Mouse (Mus musculus): ENCODE measurements around the gene Phospho1. TPM values are rescaled to one million over a fixed set of nuclear protein-coding genes. Genes with fewer than 3 reads are reported as not detected.

Gene Phospho1
- total RNA-seq, 1 experiment from 2014 or later, result 3.6 TPM

DNA sequence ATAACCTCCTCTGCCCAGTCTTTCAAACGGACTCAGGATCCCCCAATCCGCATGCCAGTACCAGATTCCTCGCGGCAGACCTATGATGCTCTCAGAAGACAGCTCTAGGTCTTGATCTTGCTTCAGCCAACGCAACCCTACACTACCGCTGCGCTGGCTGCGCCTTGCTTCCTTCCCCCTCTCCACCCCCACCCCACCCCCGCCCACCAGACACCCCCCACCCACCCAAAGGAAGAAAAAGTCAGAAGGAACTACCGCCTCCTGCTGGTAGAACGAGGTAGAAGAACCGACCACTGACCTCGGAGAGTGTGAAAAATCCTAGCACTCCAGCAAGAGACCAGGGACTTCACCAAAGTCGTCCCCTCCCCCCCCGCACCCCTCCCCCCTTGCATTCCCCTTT lies 7.3 kb downstream of the Phospho1 start:
- ATAC-seq (replicated peaks; ENCODE audit: insufficient number of reproducible peaks, low FRiP score, low TSS enrichment, poor library complexity, severe bottlenecking), result no peak

DNA sequence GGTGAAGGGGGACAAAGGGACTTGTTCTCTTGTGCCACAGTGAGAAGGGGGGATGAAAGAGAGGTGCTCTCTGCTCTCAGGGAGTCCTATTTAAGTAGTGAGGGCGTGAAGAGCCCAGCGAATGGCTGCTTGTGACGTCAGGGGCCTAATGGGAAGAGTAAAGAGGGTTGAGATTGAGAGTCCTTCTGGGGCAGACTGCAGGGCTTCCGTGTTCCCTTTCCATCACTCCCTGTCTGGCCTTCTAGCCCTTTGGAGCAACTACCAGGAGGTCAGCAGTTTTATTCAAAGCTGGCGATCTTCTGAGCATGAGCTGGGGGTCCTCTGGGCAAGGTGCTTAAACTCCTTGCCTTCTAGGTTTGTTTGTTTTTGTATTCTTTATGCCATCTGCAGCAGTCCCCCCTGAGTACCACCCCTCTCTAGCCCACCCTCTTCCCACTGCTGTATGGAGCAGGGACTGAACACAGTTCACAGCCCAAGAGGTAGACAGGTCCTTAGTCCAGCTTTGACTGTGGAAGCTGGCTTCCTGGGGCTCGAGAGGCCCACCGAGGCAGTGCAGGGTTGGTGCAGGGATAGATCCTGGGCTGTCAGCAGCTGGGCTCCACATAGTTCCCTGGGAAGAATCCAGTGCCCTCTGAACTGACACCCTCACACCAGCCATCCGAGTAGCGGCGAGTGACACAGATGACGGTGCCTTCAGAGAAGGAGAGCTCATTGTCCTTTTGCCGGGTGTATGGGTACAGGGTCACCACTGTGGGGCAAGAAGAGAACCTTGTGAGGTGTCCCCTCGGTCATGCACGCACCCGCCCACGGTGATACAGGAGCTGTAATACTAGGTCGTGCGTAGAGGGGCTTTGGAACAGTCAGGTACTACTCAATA lies 8.1 kb downstream of the Phospho1 start:
- no peak for ATAC-seq (replicated peaks; ENCODE audit: insufficient number of reproducible peaks, low FRiP score, low TSS enrichment, poor library complexity, severe bottlenecking)

DNA sequence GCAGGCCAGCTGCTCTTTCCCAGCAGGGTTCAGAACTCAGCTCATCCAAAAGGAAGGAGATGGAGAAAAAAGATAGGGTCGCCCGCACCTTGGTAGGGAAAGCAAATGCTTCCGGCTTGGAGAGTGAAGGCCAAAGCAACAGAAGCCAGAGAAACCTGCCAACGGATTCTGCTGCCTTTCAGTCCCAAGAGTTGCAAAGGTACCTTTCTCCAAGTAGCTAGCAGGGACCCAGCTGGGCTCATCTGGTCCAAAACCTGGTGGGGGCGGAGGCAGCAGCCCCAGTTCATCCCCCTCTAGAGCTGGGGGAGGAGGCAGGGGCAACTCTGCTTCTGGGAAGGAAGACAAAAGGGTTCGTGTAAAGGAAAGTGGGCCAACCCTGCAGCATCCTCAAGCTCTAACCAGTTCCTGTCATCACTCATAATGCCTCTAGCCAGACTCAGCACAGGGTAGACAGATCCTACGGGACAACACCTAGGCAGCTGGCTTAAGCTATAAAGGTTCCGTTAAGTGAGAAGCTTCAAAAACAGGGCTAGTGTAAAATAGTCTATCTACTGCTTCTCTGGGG lies 8.8 kb downstream of the Phospho1 start:
- no peak for ATAC-seq (replicated peaks; ENCODE audit: insufficient number of reproducible peaks, low FRiP score, low TSS enrichment, poor library complexity, severe bottlenecking)

DNA sequence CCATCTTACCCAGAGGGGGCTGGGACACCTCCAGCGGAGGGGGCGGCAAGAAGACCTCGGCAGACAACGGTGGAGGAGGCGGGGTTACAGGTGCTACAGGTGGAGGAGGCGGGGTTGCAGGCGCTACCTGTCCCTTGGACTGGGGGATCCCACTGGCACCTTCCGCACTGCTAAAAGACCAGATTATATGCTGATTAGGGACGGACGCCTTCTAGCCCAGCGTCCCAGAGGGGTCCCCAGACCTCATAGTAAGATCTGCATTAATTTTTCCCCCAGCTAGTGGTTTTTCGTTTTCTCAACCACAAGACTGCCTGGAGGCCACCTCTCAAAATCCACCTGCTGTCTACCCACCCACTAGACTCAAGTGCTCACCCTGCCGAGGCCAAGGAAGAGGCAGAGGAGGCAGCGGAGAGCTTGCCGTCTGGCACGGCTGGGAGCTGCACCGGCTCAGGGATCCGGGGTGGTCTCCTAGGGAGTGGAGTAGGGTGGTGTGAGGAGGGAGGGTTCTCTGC lies 9.4 kb downstream of the Phospho1 start:
- no peak for ATAC-seq (replicated peaks; ENCODE audit: insufficient number of reproducible peaks, low FRiP score, low TSS enrichment, poor library complexity, severe bottlenecking)

DNA sequence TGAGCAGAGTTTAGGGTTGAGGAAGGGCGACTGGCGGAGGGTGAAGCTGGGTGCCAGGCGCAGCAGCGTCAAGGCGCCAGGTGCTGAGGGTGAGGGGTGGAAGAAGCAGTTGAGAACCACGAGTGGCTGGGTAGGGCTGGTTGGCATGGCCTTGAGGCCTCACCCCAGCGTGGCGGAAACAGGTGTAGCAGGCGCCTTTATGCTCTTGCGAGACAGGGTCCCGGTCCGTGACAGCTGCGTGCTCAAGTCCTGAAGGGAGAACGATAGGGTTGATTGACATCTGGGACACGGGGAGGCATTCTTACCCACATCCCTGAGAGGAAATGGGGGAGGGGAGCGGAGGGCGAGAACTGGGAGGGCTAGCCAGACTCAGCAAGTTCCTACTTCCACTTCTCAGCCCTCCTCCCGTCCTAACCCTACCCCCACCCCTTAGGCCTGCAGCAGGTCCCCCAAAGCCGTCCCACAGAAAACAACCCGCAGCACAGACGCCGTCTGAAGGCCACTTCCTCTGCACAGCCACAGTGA lies 9.9 kb downstream of the Phospho1 start:
- peak; percentile 54 for ATAC-seq (replicated peaks; ENCODE audit: insufficient number of reproducible peaks, low FRiP score, low TSS enrichment, poor library complexity, severe bottlenecking)

DNA sequence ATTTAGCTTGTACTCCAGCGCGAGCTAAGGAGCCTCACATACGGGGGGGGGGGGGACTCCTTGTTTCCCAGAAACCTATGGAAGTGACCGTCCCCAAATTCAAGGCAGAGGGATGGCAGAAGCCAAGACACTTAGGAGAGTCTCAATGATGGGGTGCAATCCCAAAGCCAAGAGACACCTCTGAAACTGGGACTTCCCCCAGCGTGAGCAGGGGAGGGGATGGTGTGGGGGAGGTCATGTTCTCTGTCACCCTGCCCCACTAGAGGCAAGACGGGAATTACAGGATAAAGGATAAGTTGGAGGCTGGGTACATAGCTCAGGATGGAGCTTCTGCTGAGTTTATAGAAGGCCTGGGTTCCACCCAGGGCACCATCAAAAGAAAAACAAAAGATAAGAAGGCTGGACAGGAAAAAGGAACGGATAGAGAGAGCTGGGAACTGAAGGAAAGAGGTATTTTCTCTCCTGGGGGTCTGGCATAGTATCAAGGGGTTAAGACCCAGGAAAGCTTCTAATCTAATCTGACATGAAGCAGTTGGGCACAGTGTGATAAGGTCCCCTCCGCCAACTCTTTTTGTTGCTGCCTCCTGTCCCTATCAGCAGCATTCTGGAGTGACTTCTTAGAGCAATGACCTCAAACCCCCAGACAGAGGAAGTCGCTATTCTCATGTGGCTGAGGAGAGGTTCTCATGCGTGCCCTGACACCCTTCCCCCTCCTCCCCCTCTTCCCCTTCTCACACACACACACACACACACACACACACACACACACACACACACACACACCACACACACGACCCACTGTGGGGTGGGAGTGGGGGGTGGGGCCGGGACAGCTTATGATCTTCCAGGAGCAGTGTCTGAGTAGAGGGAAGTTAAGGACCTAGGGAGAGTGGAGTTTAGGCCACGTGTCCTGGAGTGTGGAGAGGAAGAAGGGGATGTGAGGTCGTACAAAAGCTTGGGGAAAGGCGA lies 10.7 kb downstream of the Phospho1 start:
- ATAC-seq (replicated peaks; ENCODE audit: insufficient number of reproducible peaks, low FRiP score, low TSS enrichment, poor library complexity, severe bottlenecking), result peak; percentile 54

DNA sequence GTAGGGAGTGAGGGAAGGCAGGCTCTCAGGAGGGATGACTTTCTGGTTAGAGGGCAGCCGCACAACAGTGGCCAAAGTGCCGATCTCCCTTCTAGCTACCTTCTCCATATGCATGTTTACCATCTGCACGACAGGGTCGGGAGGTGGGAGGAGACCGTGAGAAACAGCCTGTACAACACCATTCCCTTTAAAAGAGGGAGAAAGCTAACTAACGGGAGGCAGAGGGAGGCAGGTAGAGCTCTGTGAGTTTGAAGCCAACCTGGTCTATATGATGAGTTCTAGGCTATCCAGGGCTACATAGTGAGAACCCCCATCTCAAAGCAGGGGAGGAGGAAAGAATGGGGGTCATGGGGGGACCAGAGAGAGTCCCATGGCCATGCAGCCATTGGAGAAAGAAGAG lies 11.5 kb downstream of the Phospho1 start:
- ATAC-seq (replicated peaks; ENCODE audit: insufficient number of reproducible peaks, low FRiP score, low TSS enrichment, poor library complexity, severe bottlenecking), result no peak

DNA sequence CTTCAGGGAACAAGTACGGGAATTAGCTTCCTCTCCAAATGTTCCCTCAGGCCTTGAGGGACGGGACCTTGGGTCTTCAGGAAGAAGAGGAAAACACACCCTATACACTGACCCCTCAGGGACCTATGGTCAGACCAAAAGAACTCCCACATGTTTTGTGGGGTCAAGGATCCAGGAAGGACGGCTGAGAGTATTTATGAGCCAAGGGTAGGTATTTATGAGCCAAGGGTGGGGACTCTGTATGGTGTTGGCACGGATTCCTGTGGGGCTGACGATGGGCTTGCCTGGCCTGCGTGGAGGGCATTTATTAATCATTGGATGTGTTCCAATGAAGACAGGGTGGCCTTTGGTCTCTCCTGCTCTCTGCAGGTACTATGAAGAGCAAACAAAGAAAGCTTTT lies 12.1 kb downstream of the Phospho1 start:
- no peak for ATAC-seq (replicated peaks; ENCODE audit: insufficient number of reproducible peaks, low FRiP score, low TSS enrichment, poor library complexity, severe bottlenecking)

DNA sequence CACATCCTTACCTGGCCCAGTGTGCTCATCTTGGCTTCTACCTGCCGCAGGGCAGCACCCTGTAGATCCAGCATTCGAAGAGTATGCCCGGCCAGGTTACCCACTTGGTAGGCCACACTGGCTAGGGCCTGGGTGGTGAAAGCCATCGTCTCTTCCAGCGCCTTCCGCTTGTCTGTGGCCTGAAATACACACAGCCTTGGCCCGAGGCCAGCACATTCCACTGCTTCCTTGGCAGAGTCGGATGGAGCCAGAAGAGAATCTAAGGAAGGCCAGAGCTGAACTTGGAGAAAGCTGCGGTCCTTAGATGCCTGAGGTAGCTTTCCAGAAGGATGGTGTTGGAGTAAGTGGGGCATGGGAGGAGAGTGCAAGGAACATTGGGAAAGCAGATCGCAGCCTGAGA lies 12.8 kb downstream of the Phospho1 start, which contains the start of gene Gngt2:
Gene Gngt2 (plus strand): TSS at position 158 of the 400 bp plus-strand sequence.
- no peak for ATAC-seq (replicated peaks; ENCODE audit: insufficient number of reproducible peaks, low FRiP score, low TSS enrichment, poor library complexity, severe bottlenecking)

DNA sequence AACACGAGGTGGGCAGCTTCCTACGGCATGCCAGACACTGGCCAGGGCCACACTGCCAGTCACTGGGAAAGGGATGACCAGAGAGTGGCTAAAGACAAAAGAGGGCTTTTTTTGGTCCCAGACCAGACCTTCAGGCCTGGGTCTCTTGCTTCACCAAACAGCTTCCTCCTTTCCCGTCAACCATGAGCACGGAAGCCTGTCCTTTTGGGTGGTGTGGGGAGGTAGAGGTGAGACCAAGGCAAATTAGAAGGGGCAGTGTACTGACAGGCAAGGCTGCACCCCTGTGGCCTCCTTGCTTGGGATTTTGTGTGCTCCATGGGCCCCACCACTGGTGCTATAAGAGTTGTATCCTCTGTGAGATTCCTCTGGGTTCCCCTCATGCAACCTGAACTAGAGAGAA lies 14.3 kb downstream of the Phospho1 start:
- ATAC-seq (replicated peaks; ENCODE audit: insufficient number of reproducible peaks, low FRiP score, low TSS enrichment, poor library complexity, severe bottlenecking), result no peak

DNA sequence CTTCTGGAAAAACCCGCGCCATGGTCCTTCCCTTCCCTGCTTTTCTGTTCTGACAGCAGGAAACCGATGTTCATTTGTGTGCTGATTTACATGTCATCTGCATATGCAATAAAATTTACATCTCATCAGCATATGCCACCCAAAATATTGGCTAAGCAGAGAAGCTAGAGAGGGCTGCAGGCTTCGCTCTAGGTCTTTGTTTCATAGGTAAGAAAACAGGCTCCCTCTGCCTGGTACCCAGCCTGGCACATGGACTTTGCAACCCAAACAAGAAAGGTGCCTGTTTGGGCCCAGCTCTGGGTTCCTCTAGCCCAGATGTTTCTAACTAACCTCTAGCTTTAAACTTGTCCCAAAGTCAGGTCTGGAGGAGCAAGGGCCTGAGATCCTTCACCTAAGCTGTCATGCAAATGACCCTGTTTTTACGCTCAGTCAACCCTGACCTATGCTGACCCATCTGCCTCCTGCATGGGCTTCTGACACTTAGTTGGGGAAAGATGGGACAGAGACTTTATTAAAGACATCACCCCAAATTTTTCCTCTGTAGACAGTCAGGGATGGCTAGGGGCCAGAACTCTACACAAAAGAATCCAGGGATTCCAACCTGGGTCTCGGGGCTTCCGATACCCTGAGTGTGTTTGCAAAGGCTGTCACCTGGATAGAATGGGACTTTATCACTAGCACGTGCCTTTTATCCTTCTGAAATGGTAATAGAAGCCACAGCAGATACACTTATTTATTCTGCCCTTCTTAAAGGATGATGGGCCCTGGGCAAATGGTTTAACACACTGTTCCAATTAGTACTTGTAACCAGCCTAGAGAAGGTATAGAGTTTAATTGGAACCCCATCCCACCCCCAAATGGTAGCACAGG lies 14.9 kb downstream of the Phospho1 start:
- ATAC-seq (replicated peaks; ENCODE audit: insufficient number of reproducible peaks, low FRiP score, low TSS enrichment, poor library complexity, severe bottlenecking), result no peak

DNA sequence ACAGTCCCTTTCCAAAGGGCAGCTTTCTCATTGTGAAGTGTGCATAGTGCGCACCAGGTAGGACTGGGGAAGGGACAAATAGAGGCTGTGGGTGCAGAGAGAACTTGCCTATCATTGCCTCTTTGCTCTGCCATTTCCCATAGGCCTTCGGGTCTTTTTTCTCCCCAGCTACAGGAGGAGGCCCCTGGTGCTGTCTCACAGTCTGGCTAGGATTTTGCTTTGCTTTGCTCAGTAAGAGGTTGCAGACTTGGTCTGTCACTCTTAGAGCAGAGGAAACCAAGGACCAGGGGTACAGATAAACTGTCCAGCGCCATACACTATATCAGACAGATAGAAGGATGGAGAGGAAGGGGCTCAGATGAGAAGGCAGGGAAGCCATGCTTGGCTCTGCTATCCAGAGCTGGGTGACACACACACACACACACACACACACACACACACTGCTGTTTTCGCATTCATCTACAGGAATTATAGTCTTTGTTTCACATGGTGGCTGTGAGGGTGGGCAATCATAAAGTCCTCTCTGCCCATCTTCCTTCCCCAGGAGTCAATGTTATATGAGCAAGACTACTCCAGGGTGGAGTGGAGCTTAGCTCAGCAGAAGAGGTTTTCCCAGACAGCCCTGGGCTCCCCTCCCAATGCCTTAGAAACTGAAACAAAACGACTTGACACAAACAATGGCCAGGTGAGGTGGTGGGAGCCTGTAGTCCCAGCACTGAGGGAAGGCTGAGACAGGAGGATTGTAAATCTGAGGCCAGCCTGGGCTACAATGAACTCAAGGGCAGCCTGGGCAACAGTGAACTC lies 16.6 kb downstream of the Phospho1 start:
- no peak for ATAC-seq (replicated peaks; ENCODE audit: insufficient number of reproducible peaks, low FRiP score, low TSS enrichment, poor library complexity, severe bottlenecking)

DNA sequence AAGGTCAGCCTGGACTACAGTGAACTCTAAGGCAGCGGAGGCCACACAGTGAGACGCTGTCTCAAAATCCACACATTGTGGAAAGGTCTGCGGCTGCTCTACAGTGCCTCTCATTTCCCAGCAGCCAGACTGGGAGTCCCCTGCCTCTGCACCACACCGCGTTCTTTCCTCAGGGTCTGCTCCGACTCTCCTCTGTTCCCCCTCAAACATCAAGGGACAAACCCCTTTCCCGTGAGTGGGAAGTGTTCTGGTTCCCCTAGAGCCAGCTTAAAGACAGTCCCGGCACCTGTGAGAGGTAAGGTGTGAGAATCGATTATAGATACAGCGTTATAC lies 17.2 kb downstream of the Phospho1 start:
- no peak for ATAC-seq (replicated peaks; ENCODE audit: insufficient number of reproducible peaks, low FRiP score, low TSS enrichment, poor library complexity, severe bottlenecking)

DNA sequence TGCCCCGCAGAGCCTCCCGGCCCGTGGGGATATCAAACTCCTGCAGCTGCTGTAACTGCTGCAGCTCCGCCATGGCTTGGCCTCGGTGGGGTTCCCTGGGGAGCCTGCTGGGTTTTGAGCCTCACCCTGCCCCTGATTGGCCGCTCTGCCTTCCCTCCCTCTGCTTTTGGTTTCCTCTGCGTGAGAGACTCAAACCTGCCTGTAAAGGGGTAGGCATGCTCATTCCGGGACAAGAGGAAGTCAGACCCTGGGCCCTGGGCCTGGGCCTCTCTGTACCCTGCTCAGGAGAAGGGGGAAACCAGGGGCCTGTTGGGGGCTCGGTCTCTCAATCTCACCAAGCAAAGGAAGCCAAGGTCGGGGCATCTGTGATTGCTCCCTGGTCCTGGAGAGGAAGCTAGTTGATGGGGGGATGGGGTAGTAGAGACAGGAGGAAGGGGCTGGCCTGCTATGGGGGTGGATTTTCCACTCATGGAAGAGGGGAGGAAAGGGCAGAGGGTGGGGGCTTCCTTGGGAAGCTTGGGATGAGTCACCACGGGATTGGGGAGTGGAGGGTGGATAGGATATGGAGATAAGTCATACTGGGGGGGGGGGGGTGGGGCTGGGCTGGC lies 17.9 kb downstream of the Phospho1 start, which contains the start of gene Abi3:
Gene Abi3 (minus strand): TSS at position 403 of the 608 bp plus-strand sequence.
- peak; percentile 61 for ATAC-seq (replicated peaks; ENCODE audit: insufficient number of reproducible peaks, low FRiP score, low TSS enrichment, poor library complexity, severe bottlenecking)

DNA sequence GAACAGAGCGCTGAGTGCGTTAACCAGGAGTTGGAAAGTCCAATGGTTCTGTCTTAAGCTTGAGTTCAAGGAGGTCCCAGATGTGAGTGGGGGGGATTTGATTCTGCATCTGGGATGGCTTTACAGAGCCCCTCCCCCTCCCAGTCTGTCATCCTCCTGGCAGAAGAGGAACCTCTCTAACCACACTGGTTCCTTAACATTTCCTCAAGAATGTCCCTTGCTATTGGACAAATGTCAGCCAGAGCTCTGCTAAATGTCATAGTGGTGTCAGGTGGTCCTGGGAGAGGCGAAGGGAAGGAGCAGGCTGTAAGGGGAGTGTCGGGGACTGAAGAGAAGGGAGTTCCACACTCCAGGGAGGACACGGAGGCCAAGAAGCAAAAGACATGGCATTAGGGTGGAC lies 18.7 kb downstream of the Phospho1 start:
- ATAC-seq (replicated peaks; ENCODE audit: insufficient number of reproducible peaks, low FRiP score, low TSS enrichment, poor library complexity, severe bottlenecking), result peak; percentile 68

DNA sequence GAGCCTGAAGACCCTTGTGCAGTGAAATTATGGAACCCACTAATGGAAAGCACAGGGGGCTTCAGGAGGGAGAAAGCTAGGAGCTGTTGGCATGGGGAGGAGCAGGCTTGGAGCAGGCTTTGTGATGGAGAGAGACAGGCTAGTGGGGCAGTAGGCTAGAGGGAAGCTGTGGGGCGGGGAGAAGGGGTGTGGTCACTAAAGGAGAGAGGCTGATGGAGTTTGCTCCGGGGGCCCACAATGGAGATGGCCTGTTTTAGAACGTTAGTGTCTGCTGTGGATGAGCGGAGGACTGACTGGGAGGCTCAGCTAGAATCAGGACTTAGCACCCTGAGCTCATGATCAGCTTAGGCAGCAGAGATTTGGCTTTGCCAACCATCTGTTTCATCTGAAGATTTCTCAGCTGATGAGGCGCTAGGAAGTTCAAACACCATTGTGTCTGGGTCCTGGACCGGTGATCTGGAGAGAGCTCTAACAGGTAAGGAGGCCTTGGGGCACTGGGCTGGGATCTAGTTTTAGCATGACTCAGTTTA lies 19.2 kb downstream of the Phospho1 start:
- ATAC-seq (replicated peaks; ENCODE audit: insufficient number of reproducible peaks, low FRiP score, low TSS enrichment, poor library complexity, severe bottlenecking), result peak; percentile 28
